Mouse (Mus musculus): ENCODE data around the gene Arsa. TPM values are rescaled to one million over a fixed set of nuclear protein-coding genes. Genes with fewer than 3 reads are reported as not detected.

Gene Arsa
- 21.2 and 25.4 TPM in 2 replicates for polyA plus RNA-seq (2015; fragmentation: Nextera tagmentation; extraction: Ambion mirVana)

DNA sequence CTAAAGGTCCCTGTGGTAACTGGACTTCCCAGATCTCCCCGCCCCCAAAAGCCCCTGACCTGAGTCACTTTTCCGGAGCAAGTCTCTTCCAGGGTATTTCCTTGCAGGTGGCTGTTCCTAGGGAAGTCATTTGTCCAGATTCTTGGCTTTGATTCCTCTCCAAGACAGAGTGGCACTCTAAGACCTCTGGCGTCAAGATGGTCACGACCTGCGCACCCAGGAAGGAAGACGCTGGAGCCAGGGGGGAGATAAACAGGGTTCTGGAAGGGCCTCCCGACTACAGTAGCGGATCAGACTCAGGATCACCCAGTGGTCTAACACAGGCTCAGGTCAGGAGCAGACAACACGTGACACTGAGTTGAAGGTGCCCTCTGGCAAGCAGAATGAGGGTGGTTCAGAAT lies at the start of gene Arsa:
Gene Arsa (minus strand): TSS at position 335 of the 401 bp plus-strand sequence.

DNA sequence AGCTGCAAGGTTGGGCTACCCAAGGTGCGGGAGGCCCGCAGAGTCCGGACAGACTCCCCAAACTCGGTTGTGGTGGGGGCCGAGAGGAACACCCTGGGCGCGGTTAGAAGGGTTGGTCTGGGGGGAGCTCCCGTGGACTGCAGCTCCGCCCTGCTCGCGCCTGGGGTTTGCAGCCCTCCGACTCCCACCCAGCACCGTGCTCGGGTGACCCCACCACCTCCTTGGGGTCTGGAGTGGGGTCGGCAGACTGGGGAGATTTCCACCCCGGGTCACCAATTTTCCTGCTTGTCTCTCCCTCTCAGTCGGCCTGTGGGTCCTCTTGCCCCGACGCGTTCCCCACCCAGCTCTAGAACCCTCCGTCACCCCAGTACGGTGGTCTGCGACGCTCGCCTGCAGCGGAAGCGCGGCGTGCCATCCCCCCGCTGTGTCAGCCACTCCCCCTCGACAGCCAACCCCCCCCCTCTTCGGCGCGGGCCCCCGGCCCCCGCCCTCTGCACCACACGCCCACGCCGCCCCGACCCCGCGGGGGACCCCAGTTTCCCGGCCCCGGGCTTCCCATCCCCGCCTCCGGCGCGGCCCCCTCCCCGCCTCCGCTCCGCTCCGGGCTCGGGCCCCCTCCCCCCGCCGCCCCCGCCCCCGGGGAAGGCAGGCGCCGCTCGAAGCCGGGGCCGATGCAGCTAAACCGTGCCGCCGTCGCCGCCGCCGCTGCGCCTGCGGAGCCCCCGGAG lies 21.9 kb upstream of the Arsa start, which contains the start of gene Shank3:
Gene Shank3 (plus strand): TSS at position 663 of the 728 bp plus-strand sequence.

DNA sequence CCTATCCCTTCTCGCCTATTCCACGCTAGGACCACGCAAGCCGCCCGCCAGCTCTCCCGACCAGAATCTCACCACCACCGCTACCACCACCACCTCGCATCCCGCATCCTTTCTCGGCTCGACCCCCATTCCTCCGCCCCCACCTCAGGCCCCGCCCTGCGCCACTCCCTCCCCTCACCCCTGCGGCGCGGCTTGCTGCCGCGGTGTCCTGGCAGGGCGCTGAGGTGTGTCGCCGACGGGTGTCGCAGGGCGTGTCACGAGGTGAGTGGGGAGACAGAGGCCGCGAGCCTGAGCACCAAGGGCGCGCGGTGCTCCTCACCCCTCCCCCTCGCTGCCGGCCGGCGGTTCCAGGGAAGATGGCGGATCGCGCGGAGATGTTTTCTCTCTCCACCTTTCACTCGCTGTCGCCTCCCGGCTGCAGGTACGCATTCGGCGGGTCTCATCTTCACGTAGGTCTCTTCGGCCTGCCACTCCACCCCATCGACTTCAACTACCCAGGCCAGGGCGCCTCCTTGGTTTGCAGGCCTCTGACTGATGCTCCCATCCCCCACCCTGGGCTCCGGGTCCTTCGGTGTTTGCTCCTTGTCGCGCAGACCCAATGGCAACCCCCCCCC lies 23.3 kb downstream of the Arsa start, which contains the start of gene Mapk8ip2:
Gene Mapk8ip2 (plus strand): TSS at position 49 of the 614 bp plus-strand sequence.

DNA sequence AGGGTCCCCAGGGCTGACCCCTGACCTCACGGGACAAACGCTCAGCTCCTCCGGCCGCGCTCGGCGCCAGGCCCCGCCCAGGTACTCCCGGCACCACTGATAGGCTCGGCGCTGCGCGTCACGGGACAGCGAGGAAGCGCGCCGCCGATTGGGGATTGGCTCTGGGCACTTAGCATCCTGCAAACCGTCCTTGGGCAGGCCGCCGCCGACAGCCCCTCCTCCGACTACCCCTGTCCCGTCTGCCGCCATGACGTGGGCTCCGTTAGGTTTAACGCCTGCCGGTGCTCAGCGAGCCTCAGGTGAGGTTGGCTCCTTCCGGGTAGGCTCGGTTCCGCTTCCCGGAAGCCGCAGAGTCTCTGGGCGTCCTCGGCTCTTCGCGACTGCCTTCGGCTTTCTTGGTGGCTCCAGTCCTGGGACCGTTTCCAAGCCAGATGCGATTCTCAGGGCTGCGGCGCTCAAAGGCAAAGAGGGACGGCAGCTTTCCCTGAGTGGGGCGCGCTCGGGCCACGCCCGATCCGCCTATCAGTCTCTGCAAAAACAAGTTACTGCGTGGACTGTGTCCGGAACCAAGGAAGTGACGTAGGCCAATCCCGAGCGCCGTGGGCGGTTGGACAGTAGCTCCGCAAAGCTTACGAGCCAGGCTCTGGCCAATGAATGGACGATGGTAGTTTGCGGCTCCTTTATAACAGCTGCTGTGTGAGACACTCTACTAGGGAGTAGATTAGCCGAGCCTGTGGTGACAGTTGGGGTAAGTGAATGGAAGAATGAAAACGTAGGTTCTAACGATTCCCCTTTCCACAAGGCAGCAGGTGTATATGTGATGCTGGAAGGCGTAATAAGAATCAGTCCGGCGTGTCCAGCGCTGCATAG lies 47.6 kb downstream of the Arsa start, which contains the start of the genes C730034F03Rik, Gm44502 and Chkb:
Gene C730034F03Rik (plus strand): TSS at position 238 of the 870 bp plus-strand sequence.
Gene Gm44502 (minus strand): TSS at position 345 of the 870 bp plus-strand sequence.
Gene Chkb (minus strand): TSS at position 557 of the 870 bp plus-strand sequence.

DNA sequence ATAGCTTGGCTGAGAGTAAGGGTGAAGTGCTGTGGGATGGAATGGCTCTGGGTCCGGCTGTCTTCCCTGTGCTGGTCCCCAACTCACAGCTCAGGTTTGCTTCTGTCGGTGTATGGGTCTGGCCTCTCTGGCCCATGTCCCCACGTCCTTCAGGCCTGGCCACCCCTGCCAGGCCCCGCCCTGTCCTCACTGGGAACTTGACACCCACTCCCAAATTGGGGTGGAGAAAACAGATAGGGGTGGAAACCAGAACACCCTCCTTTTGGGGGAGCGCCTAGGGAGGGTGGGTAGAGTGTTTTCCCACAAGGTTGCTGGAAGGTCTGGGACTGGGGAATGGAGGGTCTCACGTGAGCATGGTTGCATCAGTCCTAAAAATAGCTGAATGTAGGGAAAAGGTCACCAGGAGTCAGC lies 51.5 kb downstream of the Arsa start, which contains the start of gene Cpt1b:
Gene Cpt1b (minus strand): TSS at position 153 of the 411 bp plus-strand sequence.

Other genes starting within 250 kb of the Arsa start
- gene Sbf1, start 162.1 kb downstream of the Arsa start, polyA plus RNA-seq (2015; fragmentation: Nextera tagmentation; extraction: Ambion mirVana) = 27.9 and 28.9 TPM in 2 replicates
- gene Adm2, start 154.7 kb downstream of the Arsa start, polyA plus RNA-seq (2015; fragmentation: Nextera tagmentation; extraction: Ambion mirVana) = not detected in 2 replicates
- gene Miox, start 143.0 kb downstream of the Arsa start, polyA plus RNA-seq (2015; fragmentation: Nextera tagmentation; extraction: Ambion mirVana) = 0.91 and 1.5 TPM in 2 replicates
- gene Lmf2, start 121.8 kb downstream of the Arsa start, polyA plus RNA-seq (2015; fragmentation: Nextera tagmentation; extraction: Ambion mirVana) = 29.0 and 38.5 TPM in 2 replicates
- 106 and 112 TPM in 2 replicates for gene Ncaph2, start 121.7 kb downstream of the Arsa start, polyA plus RNA-seq (2015; fragmentation: Nextera tagmentation; extraction: Ambion mirVana)
- 5.9 and 6.7 TPM in 2 replicates for gene Sco2, start 103.6 kb downstream of the Arsa start, polyA plus RNA-seq (2015; fragmentation: Nextera tagmentation; extraction: Ambion mirVana)
- 1.3 and 2.4 TPM in 2 replicates for gene Tymp, start 100.4 kb downstream of the Arsa start, polyA plus RNA-seq (2015; fragmentation: Nextera tagmentation; extraction: Ambion mirVana)
- 0.16 and 0.48 TPM in 2 replicates for gene Odf3b, start 98.1 kb downstream of the Arsa start, polyA plus RNA-seq (2015; fragmentation: Nextera tagmentation; extraction: Ambion mirVana)
- not detected in 2 replicates for gene Klhdc7b, start 92.5 kb downstream of the Arsa start, polyA plus RNA-seq (2015; fragmentation: Nextera tagmentation; extraction: Ambion mirVana)
- 0.46 and 1.8 TPM in 2 replicates for gene Syce3, start 66.9 kb downstream of the Arsa start, polyA plus RNA-seq (2015; fragmentation: Nextera tagmentation; extraction: Ambion mirVana)
- gene Cpt1b, start 51.6 kb downstream of the Arsa start, polyA plus RNA-seq (2015; fragmentation: Nextera tagmentation; extraction: Ambion mirVana) = 1.1 and 1.4 TPM in 2 replicates
- 1.2 and 2.9 TPM in 2 replicates for gene C730034F03Rik, start 47.8 kb downstream of the Arsa start, polyA plus RNA-seq (2015; fragmentation: Nextera tagmentation; extraction: Ambion mirVana)
- gene Gm44502, start 47.7 kb downstream of the Arsa start, polyA plus RNA-seq (2015; fragmentation: Nextera tagmentation; extraction: Ambion mirVana) = not detected in 2 replicates
- gene Chkb, start 47.5 kb downstream of the Arsa start, polyA plus RNA-seq (2015; fragmentation: Nextera tagmentation; extraction: Ambion mirVana) = 48.1 and 65.3 TPM in 2 replicates
- 9.4 and 18.1 TPM in 2 replicates for gene Mapk8ip2, start 23.5 kb downstream of the Arsa start, polyA plus RNA-seq (2015; fragmentation: Nextera tagmentation; extraction: Ambion mirVana)
- 1.6 and 2.0 TPM in 2 replicates for gene Shank3, start 22.2 kb upstream of the Arsa start, polyA plus RNA-seq (2015; fragmentation: Nextera tagmentation; extraction: Ambion mirVana)
- gene Acr, start 90.9 kb upstream of the Arsa start, polyA plus RNA-seq (2015; fragmentation: Nextera tagmentation; extraction: Ambion mirVana) = 0.43 TPM in 2 replicates
- 21.2 and 23.0 TPM in 2 replicates for gene Rabl2, start 114.5 kb upstream of the Arsa start, polyA plus RNA-seq (2015; fragmentation: Nextera tagmentation; extraction: Ambion mirVana)

All from adrenal gland, postnatal 0 days (tissue).